Mouse (Mus musculus) c-Kit-positive CD71-negative TER-119-negative erythroid progenitor cells, embryonic 14.5 days (primary cell): Measurements from ENCODE around the gene Atf7ip.

Source experiments
- DNase-seq: peaks from one replicate; pipeline ENCODE4 v3.0.0-alpha.2; 2013; ENCODE audit warnings: low read depth

The Atf7ip gene

GRCm38 (mm10) chr6:136486801-136487553 is 19.0 kb upstream of the Atf7ip start:
- no peak for DNase-seq

- DNase-seq, result no peak
Measured at GRCm38 (mm10) chr6:136487554-136487950, 18.4 kb upstream of the Atf7ip start.

GRCm38 (mm10) chr6:136489899-136490298 is 16.1 kb upstream of the Atf7ip start:
- no peak for DNase-seq

GRCm38 (mm10) chr6:136490516-136491475 is 15.2 kb upstream of the Atf7ip start:
- DNase-seq, result no peak

- no peak for DNase-seq
Measured at GRCm38 (mm10) chr6:136491631-136492030, 14.3 kb upstream of the Atf7ip start.

GRCm38 (mm10) chr6:136492251-136492650 is 13.7 kb upstream of the Atf7ip start:
- DNase-seq, result no peak

GRCm38 (mm10) chr6:136493486-136493885 is 12.5 kb upstream of the Atf7ip start:
- no peak for DNase-seq

- DNase-seq, result no peak
Measured at GRCm38 (mm10) chr6:136493910-136494751, 11.8 kb upstream of the Atf7ip start.

GRCm38 (mm10) chr6:136495023-136495422 is 10.9 kb upstream of the Atf7ip start:
- no peak for DNase-seq

GRCm38 (mm10) chr6:136497744-136498143 is 8.2 kb upstream of the Atf7ip start:
- DNase-seq, result peak; percentile 54

GRCm38 (mm10) chr6:136499292-136499977 is 6.5 kb upstream of the Atf7ip start:
- no peak for DNase-seq

- no peak for DNase-seq
Measured at GRCm38 (mm10) chr6:136508652-136509051, 2.7 kb downstream of the Atf7ip start.

- DNase-seq, result no peak
Measured at GRCm38 (mm10) chr6:136510945-136511344, 5.0 kb downstream of the Atf7ip start.

GRCm38 (mm10) chr6:136512351-136512750 is 6.4 kb downstream of the Atf7ip start:
- no peak for DNase-seq

- no peak for DNase-seq
Measured at GRCm38 (mm10) chr6:136516626-136517025, 10.7 kb downstream of the Atf7ip start.

GRCm38 (mm10) chr6:136517221-136517620 is 11.3 kb downstream of the Atf7ip start:
- DNase-seq, result no peak

- peak; percentile 96 for DNase-seq
Measured at GRCm38 (mm10) chr6:136518537-136519246, 12.7 kb downstream of the Atf7ip start.

GRCm38 (mm10) chr6:136519254-136519653 is 13.3 kb downstream of the Atf7ip start:
- DNase-seq, result peak; percentile 39

GRCm38 (mm10) chr6:136520361-136520760 is 14.4 kb downstream of the Atf7ip start:
- DNase-seq, result no peak

- DNase-seq, result no peak
Measured at GRCm38 (mm10) chr6:136521681-136522080, 15.7 kb downstream of the Atf7ip start.

GRCm38 (mm10) chr6:136522658-136523057 is 16.7 kb downstream of the Atf7ip start:
- no peak for DNase-seq
